Mouse (Mus musculus): ENCODE data around the gene Gpr26. TPM values are rescaled to one million over a fixed set of nuclear protein-coding genes. Genes with fewer than 3 reads are reported as not detected.

Gene Gpr26
- polyA plus RNA-seq, 1 experiment from 2014 or later = not detected

Other genes with a start within 250 kb of the Gpr26 start
- 14.0 and 16.7 TPM in 2 replicates for gene Cpxm2, start 188.3 kb downstream of the Gpr26 start, polyA plus RNA-seq (2015; fragmentation: Nextera tagmentation; extraction: Ambion mirVana)